Mouse (Mus musculus) liver, embryonic 14 days (tissue): ENCODE data around the gene Cptp. TPM values are rescaled to one million over a fixed set of nuclear protein-coding genes. Genes with fewer than 3 reads are reported as not detected.

Experiments used
- polyA plus RNA-seq: library from polyadenylated mRNA; depleted of rRNA; stranded (reverse); fragments of >200 nt; gene quantifications from 2 replicates; pipeline ENCODE4 v1.2.3, GENCODE M21; 2012; rRNA removed

Cptp gene
- polyA plus RNA-seq: 4.5 and 5.1 TPM in 2 replicates

GRCm38 (mm10) chr4:155869317-155870033 lies at the start of gene Cptp, which contains the start of gene Ints11:
Gene Cptp (minus strand): TSS chr4:155869440.
Gene Ints11 (plus strand): TSS chr4:155869546.

DNA sequence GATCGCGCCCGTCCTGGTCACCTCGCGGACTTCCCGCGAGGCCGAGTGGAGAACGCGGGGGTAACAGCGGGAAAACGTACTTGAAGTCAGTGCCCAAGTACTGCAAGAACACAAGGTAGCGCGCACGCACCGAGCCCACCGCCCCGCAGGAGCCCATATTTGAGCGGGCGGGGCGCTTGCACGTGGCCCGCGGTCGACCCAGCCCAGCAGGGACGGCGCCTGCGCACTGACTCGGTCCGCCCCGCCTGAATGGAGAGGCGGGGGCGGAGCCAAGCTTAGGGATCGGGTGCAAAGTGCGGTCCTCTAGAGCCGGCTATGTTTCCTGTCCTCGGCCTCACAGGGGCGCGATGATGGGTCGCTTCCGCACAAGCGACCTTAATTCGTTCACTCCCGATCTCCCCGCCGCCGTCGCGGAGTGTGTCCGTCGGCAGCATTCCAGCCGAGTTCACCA lies 22.3 kb upstream of the Cptp start, which contains the start of the genes Pusl1 and Acap3:
TSS of gene Pusl1 (minus strand) at position 231 of the 451 bp plus-strand sequence.
TSS of gene Acap3 (plus strand) at position 272 of the 451 bp plus-strand sequence.

GRCm38 (mm10) chr4:155863001-155863400 lies 6.2 kb downstream of the Cptp start, which contains the start of gene Tas1r3:
Gene Tas1r3 (minus strand): TSS chr4:155863362.

GRCm38 (mm10) chr4:155846871-155847578 lies 22.2 kb downstream of the Cptp start, which contains the start of gene Dvl1:
Gene Dvl1 (plus strand): TSS chr4:155847402.

DNA sequence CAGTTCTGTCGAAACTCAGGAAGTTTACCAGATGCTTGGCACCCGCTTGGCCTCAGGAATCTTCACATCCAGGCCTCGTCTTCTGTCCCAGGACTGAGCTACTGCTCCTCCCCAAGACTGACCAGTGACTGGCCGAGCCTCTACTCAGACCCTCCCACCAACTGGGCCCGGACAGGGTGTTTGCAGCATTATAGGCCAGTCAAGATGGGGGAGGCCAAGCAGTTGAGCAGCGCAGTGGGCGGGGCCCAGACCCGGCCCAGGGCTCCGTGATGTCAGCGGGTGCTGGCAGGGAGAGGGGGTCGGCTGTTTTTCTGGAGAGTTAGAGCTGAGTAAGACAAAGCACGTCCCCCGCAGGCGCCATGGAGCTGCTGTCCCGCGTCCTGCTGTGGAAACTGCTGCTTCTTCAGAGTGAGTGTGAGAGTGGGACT lies 29.7 kb downstream of the Cptp start, which contains the start of gene Mxra8:
TSS of gene Mxra8 (plus strand) at position 198 of the 428 bp plus-strand sequence.

DNA sequence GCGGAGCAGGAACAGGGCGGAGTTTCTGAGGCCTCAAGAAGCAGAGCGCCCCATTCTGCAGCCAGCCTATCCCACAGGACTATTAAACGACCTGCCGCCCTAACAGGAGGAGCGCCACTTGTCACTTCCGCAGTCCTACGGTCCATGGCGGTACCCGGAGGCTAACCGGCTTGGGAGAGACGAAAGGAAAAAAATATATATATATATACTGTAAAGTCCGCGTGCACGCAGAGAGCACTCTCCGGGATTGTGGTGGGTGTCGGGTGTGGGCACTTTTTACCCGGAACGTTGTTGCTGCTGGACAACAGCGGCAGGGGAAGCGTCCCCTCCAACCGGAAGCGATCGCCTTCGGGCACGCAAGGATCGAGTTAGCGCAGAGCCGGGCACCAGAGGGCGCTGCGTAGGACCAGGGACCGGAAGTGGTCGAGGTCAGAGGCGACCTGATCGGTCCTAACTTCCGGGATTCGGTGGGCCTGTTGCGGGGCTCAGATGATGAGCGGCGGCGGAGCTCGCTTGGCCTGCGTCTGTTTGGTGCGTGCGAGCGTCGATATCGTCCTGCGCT lies 38.0 kb downstream of the Cptp start, which contains the start of gene Aurkaip1:
TSS of gene Aurkaip1 (plus strand) at position 68 of the 562 bp plus-strand sequence.

Other genes starting within 250 kb of the Cptp start
- 19.8 and 24.5 TPM in 2 replicates for gene Cdk11b, start 244.6 kb downstream of the Cptp start, polyA plus RNA-seq
- gene Gm10563, start 224.0 kb downstream of the Cptp start, polyA plus RNA-seq: not detected in 2 replicates
- gene Mmp23, start 216.1 kb downstream of the Cptp start, polyA plus RNA-seq: 4.6 TPM in 2 replicates
- 4.1 and 4.6 TPM in 2 replicates for gene Mib2, start 200.2 kb downstream of the Cptp start, polyA plus RNA-seq
- gene Fndc10, start 175.1 kb downstream of the Cptp start, polyA plus RNA-seq: 0.39 and 0.52 TPM in 2 replicates
- 35.5 and 42.0 TPM in 2 replicates for gene Ssu72, start 164.6 kb downstream of the Cptp start, polyA plus RNA-seq
- gene Tmem240, start 134.6 kb downstream of the Cptp start, polyA plus RNA-seq: 0.09 and 0.20 TPM in 2 replicates
- 37.8 and 42.2 TPM in 2 replicates for gene Atad3a, start 108.3 kb downstream of the Cptp start, polyA plus RNA-seq
- 0.12 and 0.18 TPM in 2 replicates for gene Vwa1, start 94.7 kb downstream of the Cptp start, polyA plus RNA-seq
- gene Tmem88b, start 83.6 kb downstream of the Cptp start, polyA plus RNA-seq: 0.29 TPM in 2 replicates
- gene Ankrd65, start 79.0 kb downstream of the Cptp start, polyA plus RNA-seq: 0.02 TPM in 1 of 2 replicates, not detected in the other
- 68.5 and 74.1 TPM in 2 replicates for gene Mrpl20, start 66.6 kb downstream of the Cptp start, polyA plus RNA-seq
- 66.5 and 75.1 TPM in 2 replicates for gene Ccnl2, start 57.0 kb downstream of the Cptp start, polyA plus RNA-seq
- gene Aurkaip1, start 38.2 kb downstream of the Cptp start, polyA plus RNA-seq: 76.4 and 80.4 TPM in 2 replicates
- gene Mxra8, start 29.8 kb downstream of the Cptp start, polyA plus RNA-seq: 5.0 and 5.9 TPM in 2 replicates
- gene Dvl1, start 22.0 kb downstream of the Cptp start, polyA plus RNA-seq: 18.2 and 20.1 TPM in 2 replicates
- gene Tas1r3, start 6.1 kb downstream of the Cptp start, polyA plus RNA-seq: 0.06 and 0.08 TPM in 2 replicates
- gene Ints11, start 106 bp upstream of the Cptp start, polyA plus RNA-seq: 19.9 and 22.3 TPM in 2 replicates
- gene Pusl1, start 22.3 kb upstream of the Cptp start, polyA plus RNA-seq: 14.5 and 17.2 TPM in 2 replicates
- gene Acap3, start 22.4 kb upstream of the Cptp start, polyA plus RNA-seq: 6.8 and 9.2 TPM in 2 replicates
- 34.7 and 36.6 TPM in 2 replicates for gene Ube2j2, start 74.4 kb upstream of the Cptp start, polyA plus RNA-seq
- 32.6 and 35.9 TPM in 2 replicates for gene C1qtnf12, start 92.9 kb upstream of the Cptp start, polyA plus RNA-seq
- gene B3galt6, start 123.2 kb upstream of the Cptp start, polyA plus RNA-seq: 2.1 and 2.8 TPM in 2 replicates
- gene Sdf4, start 123.4 kb upstream of the Cptp start, polyA plus RNA-seq: 30.4 and 33.1 TPM in 2 replicates
- gene Tnfrsf4, start 144.4 kb upstream of the Cptp start, polyA plus RNA-seq: 0.85 and 1.0 TPM in 2 replicates
- gene Tnfrsf18, start 156.7 kb upstream of the Cptp start, polyA plus RNA-seq: 0.15 and 0.24 TPM in 2 replicates
- gene Ttll10, start 190.0 kb upstream of the Cptp start, polyA plus RNA-seq: 0.43 and 0.44 TPM in 2 replicates
- 12.7 and 17.1 TPM in 2 replicates for gene 9430015G10Rik, start 240.5 kb upstream of the Cptp start, polyA plus RNA-seq